Mouse (Mus musculus) CD4-positive, CD25-positive, alpha-beta regulatory T cell, adult 2 months (primary cell): ENCODE results near the gene Apol7e.
"Not testable (repeated sequence)": the region's sequence is repeated elsewhere in the genome, so short reads cannot be mapped to it uniquely, and the experiment has no call there.

Source experiments
- DNase-seq: peaks from one replicate; pipeline ENCODE4 v3.0.0-alpha.2; 2012; ENCODE audit warnings: low read depth, low spot score

Gene Apol7e

DNA sequence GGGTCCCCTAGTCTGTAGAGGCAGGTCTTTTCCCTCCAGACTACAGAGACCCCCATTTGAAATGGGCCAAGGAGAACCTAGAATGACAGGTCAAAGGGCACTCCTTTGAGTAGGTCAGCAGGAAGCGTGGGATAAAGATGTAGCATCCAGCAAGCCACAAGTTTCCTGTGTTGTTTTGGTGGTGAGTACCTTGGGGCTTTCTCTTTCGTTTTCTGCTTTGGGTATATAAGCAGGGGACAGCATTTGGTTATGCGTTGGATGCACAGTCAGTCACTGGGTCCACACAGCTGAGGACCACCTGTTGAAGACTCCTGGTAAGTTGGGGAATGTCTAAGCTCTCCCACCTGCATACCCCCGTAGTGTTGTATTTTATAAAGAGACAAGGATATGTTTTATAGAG lies at the start of gene Apol7e:
TSS of gene Apol7e (plus strand) at position 202 of the 400 bp plus-strand sequence.
- DNase-seq, result peak; percentile 58

GRCm38 (mm10) chr15:77651143-77651542 lies 47.5 kb upstream of the Apol7e start:
- not testable (repeated sequence) for DNase-seq

- not testable (repeated sequence) for DNase-seq
Measured at GRCm38 (mm10) chr15:77659773-77660172, 38.9 kb upstream of the Apol7e start.

GRCm38 (mm10) chr15:77661841-77662240 lies 36.8 kb upstream of the Apol7e start:
- not testable (repeated sequence) for DNase-seq

DNA sequence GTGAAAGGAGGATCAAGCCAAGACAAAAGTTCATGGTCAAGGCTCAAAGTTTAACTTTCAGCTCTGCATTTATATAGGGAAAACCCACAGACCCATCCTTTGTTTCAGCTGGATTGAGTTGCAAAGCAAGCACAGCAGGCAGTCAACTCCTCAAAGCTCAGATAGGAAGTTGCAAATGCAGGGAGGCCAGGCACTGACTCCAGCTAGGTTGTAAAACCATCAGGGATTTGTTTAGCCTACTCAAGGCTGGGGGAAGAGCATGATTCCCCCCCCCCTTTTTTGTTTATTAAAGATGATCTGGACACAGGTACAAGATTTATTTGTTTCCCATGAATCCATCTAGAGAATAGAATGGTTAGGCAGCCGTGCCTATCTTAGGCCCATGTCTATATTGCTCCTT lies 24.6 kb upstream of the Apol7e start:
- DNase-seq, result not testable (repeated sequence)

DNA sequence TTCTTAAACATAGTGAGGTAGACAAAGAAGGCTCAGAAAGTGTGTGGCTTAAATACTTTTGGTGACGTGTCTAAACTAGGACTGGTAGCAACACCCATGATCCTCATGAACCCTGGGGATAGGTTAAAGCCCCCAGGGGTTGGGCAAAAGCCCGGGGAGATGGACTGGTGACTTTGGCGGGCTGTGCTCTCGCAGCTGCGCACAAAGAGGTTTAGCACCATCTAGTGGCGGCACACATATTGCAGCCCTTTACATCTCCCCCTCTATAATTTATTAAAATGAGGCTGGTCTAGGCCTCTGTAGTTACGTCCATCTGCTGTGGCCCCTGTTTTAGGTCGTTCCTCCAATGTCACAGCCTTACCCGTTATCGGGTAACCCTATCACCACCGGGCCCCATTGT lies 14.7 kb upstream of the Apol7e start:
- peak; percentile 51 for DNase-seq

GRCm38 (mm10) chr15:77691532-77692311 lies 6.9 kb upstream of the Apol7e start:
- peak; percentile 6 for DNase-seq

GRCm38 (mm10) chr15:77694687-77695295 lies 3.9 kb upstream of the Apol7e start:
- DNase-seq, result peak; percentile 81

- DNase-seq, result peak; percentile 32
Measured at GRCm38 (mm10) chr15:77705306-77705705, 6.6 kb downstream of the Apol7e start.

DNA sequence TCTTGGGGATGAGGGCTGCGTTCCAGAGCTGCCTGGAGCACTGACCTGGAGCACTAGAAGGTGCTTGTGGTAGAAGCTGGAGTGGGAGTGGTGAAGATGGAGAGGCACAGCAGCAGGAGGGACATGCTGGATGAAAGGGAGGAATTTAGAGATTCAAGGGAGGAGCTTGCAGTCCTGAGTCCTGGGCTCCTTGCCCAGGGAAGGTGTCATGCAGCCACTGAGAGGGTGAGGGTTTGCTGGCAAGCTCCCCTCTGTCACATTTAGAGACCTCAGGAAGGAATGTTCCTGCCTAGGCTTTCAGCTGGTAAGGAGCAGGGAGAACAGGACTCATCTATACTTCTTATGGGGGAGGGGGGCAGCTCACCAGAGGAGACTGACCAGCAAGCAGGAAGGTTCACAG lies 10.3 kb downstream of the Apol7e start:
- DNase-seq, result not testable (repeated sequence)

- DNase-seq, result not testable (repeated sequence)
Measured at GRCm38 (mm10) chr15:77718240-77718639, 19.6 kb downstream of the Apol7e start.

DNA sequence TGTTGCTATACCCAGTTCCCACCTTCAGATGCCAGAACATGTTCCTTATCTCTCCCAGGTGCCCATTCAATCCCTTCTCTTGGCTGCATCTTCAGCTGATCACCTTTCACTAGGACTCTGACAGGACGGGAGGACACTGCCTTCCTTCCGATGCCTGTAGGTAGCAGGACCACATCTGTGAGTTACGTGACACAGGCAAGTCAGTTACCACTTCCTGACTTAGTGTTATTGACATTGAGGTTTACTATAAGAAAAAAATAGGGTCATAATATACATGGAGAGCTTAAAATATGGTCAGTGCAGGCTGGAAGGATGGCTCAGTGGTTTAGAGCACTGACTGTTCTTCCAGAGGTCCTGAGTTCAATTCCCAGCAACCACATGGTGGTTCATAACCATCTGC lies 22.9 kb downstream of the Apol7e start:
- not testable (repeated sequence) for DNase-seq

GRCm38 (mm10) chr15:77724208-77724911 lies 25.7 kb downstream of the Apol7e start:
- DNase-seq, result not testable (repeated sequence)

GRCm38 (mm10) chr15:77725393-77726020 lies 26.9 kb downstream of the Apol7e start:
- DNase-seq, result not testable (repeated sequence)

DNA sequence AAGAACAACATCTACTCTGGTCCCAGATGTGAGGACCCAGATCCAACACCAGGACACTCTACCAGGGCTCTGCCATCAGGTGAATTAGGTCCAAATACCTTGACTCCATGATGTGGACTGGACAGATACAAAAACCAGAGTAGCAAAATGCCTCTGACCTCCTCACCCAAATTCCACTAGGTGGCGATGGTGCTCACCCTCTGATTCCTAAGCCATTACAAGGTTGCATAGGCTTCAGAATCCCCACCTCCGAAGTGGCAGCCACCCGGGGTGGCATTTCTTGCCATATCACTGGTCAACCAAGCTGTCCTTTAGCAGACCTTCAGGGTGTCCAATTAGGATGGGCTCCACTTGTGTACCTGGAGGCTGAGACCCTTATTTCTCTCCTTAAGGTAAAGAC lies 28.5 kb downstream of the Apol7e start:
- peak; percentile 53 for DNase-seq

DNA sequence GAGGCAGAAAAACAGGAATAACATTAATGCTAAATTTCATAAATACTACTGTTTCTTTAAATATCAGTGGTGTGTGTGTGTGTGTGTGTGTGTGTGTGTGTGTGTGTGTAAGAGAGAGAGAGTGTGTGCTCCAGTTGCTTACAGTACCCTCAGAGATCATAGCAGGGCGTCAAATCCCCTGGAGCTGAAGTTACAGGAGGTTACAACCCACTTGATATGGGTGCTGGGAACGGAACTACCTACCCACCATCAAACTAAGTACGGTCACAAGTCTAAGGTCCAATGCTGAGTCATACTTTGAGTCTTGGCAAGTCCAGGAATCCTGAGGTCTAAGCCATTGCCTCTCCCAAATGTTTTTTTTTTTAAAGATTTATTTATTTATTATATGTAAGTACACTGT lies 29.1 kb downstream of the Apol7e start:
- DNase-seq, result not testable (repeated sequence)

DNA sequence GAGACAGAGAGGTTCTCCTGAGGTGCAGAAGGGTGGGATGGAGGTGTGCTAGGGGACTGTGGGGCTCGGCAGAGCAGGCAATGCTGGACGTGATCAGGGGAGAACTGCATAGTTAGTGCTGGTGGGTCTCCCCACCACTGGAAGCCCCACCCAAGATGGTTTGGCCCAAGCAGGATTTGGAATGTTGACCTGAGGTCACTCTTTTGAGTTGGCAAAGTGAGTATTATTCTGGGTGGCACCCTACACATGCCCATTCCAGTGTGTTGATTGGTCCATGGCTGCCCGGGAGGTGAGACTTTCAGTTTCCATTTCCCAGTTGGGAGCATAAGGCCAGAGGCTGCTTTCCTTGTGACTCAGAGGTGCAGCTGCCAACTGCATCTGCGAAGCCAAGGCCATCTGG lies 30.1 kb downstream of the Apol7e start, which contains the start of gene Apol9b:
TSS of gene Apol9b (plus strand) at position 301 of the 400 bp plus-strand sequence.
- not testable (repeated sequence) for DNase-seq

GRCm38 (mm10) chr15:77731605-77732004 lies 32.9 kb downstream of the Apol7e start:
- no peak for DNase-seq

- not testable (repeated sequence) for DNase-seq
Measured at GRCm38 (mm10) chr15:77732851-77733250, 34.2 kb downstream of the Apol7e start.

DNA sequence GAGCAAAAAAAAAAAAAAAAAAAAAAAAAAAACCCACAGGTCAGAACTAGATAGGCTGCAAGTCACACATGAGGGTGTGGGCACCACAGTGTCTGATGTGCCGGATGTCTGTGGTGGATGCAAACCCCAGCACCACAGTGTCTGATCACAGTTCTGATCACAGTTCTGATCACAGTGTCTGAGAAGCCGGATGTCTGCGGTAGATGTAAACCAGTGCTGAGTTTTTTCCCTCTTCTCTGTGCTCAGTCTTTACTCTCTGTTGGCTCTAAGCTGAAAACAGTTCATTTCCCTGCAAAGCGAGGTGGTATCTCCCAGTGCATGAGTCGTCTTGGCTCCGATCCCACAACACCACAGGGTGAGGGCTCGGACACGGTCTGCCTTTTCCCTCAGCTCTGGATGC lies 34.7 kb downstream of the Apol7e start:
- DNase-seq, result peak; percentile 89

DNA sequence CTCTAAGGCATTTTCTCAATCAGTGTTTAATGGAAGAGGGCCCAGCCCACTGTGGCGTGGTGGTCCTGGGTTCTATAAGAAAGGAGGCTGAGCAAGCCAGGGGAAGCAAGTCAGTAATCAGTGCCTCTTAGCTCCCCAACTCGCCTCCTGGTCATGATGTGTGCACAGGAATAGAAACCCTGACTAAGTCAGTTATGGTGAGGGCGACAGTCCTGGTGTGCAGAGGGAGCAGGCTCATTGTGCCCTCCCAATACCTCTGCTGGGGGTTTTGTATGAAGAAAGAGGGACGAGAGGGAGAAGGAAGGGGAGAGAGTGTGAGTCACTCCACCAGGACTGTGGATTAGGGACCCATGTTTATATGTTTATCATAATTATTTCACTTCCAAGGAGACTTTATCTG lies 35.2 kb downstream of the Apol7e start:
- not testable (repeated sequence) for DNase-seq
